Mouse (Mus musculus): ENCODE measurements around the gene Dnajc3. TPM values are rescaled to one million over a fixed set of nuclear protein-coding genes. Genes with fewer than 3 reads are reported as not detected.
A peak's percentile ranks its signal among the peaks of the same experiment; 100 is the strongest.

The Dnajc3 gene
- polyA plus RNA-seq, 2 experiments, result 22.8 to 42.0 TPM

- H3K4me3 ChIP-seq (replicated peaks; ENCODE audit: low read length), result no peak overlapping the region
- ATAC-seq (ENCODE audit: low FRiP score, low read depth) (peak; percentile 40; the same call in 1 of the 2 replicates), DNase-seq (ENCODE audit: low spot score) (peak; percentile 53)
- TF ChIP-seq POLR2A (IDR thresholded peaks at IDR 0.05; ENCODE audit: borderline replicate concordance, extremely low read depth, insufficient read depth, insufficient read length), result no peak
- no peak overlapping the region for H3K4me2 ChIP-seq (replicated peaks; ENCODE audit: low read depth, low read length, severe bottlenecking)
- WGBS, result 68% methylated on average over 29 of the region's 29 CpGs
- H3K36me3 ChIP-seq (ENCODE audit: control insufficient read depth, insufficient read depth, low read length), result peaks cover 66% of the 10 kb centered on the region
- H3K27me3 ChIP-seq (ENCODE audit: control insufficient read depth, insufficient read depth, low read length), result no peaks in the 10 kb centered on the region
- no peak overlapping the region for H3K9ac ChIP-seq (ENCODE audit: low read depth, low read length, severe bottlenecking)
- no peak overlapping the region for H3K27ac ChIP-seq (replicated peaks; ENCODE audit: low read depth, low read length)
- H3K4me1 ChIP-seq (ENCODE audit: control insufficient read depth, insufficient read depth, low read length), result no peaks in the 10 kb centered on the region
- no peaks in the 10 kb centered on the region for H3K9me3 ChIP-seq (ENCODE audit: control insufficient read depth, low read length)
These were observed 27.2 kb upstream of the Dnajc3 start for GRCm38 (mm10) chr14:118910332-118911222.

GRCm38 (mm10) chr14:118911521-118911920 lies 26.3 kb upstream of the Dnajc3 start:
- Histone ChIP-seq H3K27ac (replicated peaks; ENCODE audit: low read depth, low read length) (no peak overlapping the region), H3K9ac (ENCODE audit: low read depth, low read length, severe bottlenecking) (no peak overlapping the region), H3K9me3 (ENCODE audit: control insufficient read depth, low read length) (no peaks in the 10 kb centered on the region), H3K36me3 (ENCODE audit: control insufficient read depth, insufficient read depth, low read length) (peaks cover 67% of the 10 kb centered on the region), H3K4me1 (ENCODE audit: control insufficient read depth, insufficient read depth, low read length) (no peaks in the 10 kb centered on the region), H3K4me2 (replicated peaks; ENCODE audit: low read depth, low read length, severe bottlenecking) (no peak overlapping the region), H3K4me3 (replicated peaks; ENCODE audit: low read length) (no peak overlapping the region), H3K27me3 (ENCODE audit: control insufficient read depth, insufficient read depth, low read length) (no peaks in the 10 kb centered on the region)
- DNase-seq (ENCODE audit: low spot score) (no peak), ATAC-seq (ENCODE audit: low FRiP score, low read depth) (no peak)
- 86% methylated on average over 6 of the region's 6 CpGs for WGBS
- TF ChIP-seq POLR2A (IDR thresholded peaks at IDR 0.05; ENCODE audit: borderline replicate concordance, extremely low read depth, insufficient read depth, insufficient read length), result no peak

GRCm38 (mm10) chr14:118913651-118914050 lies 24.1 kb upstream of the Dnajc3 start:
- no peak overlapping the region for H3K4me3 ChIP-seq (replicated peaks; ENCODE audit: low read length)
- H3K9ac ChIP-seq (ENCODE audit: low read depth, low read length, severe bottlenecking), result no peak overlapping the region
- DNase-seq (ENCODE audit: low spot score) (no peak), ATAC-seq (ENCODE audit: low FRiP score, low read depth) (no peak)
- H3K27ac ChIP-seq (replicated peaks; ENCODE audit: low read depth, low read length), result no peak overlapping the region
- H3K4me2 ChIP-seq (replicated peaks; ENCODE audit: low read depth, low read length, severe bottlenecking), result no peak overlapping the region
- H3K36me3 ChIP-seq (ENCODE audit: control insufficient read depth, insufficient read depth, low read length), result peaks cover 57% of the 10 kb centered on the region
- no peaks in the 10 kb centered on the region for H3K4me1 ChIP-seq (ENCODE audit: control insufficient read depth, insufficient read depth, low read length)
- WGBS, result 69% methylated on average over 5 of the region's 5 CpGs
- no peaks in the 10 kb centered on the region for H3K9me3 ChIP-seq (ENCODE audit: control insufficient read depth, low read length)
- H3K27me3 ChIP-seq (ENCODE audit: control insufficient read depth, insufficient read depth, low read length), result no peaks in the 10 kb centered on the region
- TF ChIP-seq POLR2A (IDR thresholded peaks at IDR 0.05; ENCODE audit: borderline replicate concordance, extremely low read depth, insufficient read depth, insufficient read length), result no peak

- Histone ChIP-seq H3K9ac (ENCODE audit: low read depth, low read length, severe bottlenecking) (no peak overlapping the region), H3K27ac (replicated peaks; ENCODE audit: low read depth, low read length) (no peak overlapping the region), H3K36me3 (ENCODE audit: control insufficient read depth, insufficient read depth, low read length) (peaks cover 26% of the 10 kb centered on the region), H3K9me3 (ENCODE audit: control insufficient read depth, low read length) (no peaks in the 10 kb centered on the region), H3K4me2 (replicated peaks; ENCODE audit: low read depth, low read length, severe bottlenecking) (no peak overlapping the region), H3K4me1 (ENCODE audit: control insufficient read depth, insufficient read depth, low read length) (peaks cover 16% of the 10 kb centered on the region), H3K4me3 (replicated peaks; ENCODE audit: low read length) (no peak overlapping the region), H3K27me3 (ENCODE audit: control insufficient read depth, insufficient read depth, low read length) (peaks cover 11% of the 10 kb centered on the region; the same call in 1 of the 2 replicates)
- no peak for TF ChIP-seq POLR2A (IDR thresholded peaks at IDR 0.05; ENCODE audit: borderline replicate concordance, extremely low read depth, insufficient read depth, insufficient read length)
- 64% methylated on average over 8 of the region's 8 CpGs for WGBS
- no peak for ATAC-seq (ENCODE audit: low FRiP score, low read depth)
- peak; percentile 11 for DNase-seq (ENCODE audit: low spot score)
These were observed 18.8 kb upstream of the Dnajc3 start for GRCm38 (mm10) chr14:118919025-118919424.

GRCm38 (mm10) chr14:118920654-118921053 lies 17.1 kb upstream of the Dnajc3 start:
- no peak overlapping the region for H3K4me3 ChIP-seq (replicated peaks; ENCODE audit: low read length)
- no peak for TF ChIP-seq POLR2A (IDR thresholded peaks at IDR 0.05; ENCODE audit: borderline replicate concordance, extremely low read depth, insufficient read depth, insufficient read length)
- peaks cover 11% of the 10 kb centered on the region; the same call in 1 of the 2 replicates for H3K27me3 ChIP-seq (ENCODE audit: control insufficient read depth, insufficient read depth, low read length)
- H3K36me3 ChIP-seq (ENCODE audit: control insufficient read depth, insufficient read depth, low read length), result peaks cover 17% of the 10 kb centered on the region
- H3K9me3 ChIP-seq (ENCODE audit: control insufficient read depth, low read length), result no peaks in the 10 kb centered on the region
- no peak overlapping the region for H3K4me2 ChIP-seq (replicated peaks; ENCODE audit: low read depth, low read length, severe bottlenecking)
- H3K9ac ChIP-seq (ENCODE audit: low read depth, low read length, severe bottlenecking), result no peak overlapping the region
- WGBS, result 65% methylated on average over 7 of the region's 7 CpGs
- peaks cover 16% of the 10 kb centered on the region for H3K4me1 ChIP-seq (ENCODE audit: control insufficient read depth, insufficient read depth, low read length)
- no peak overlapping the region for H3K27ac ChIP-seq (replicated peaks; ENCODE audit: low read depth, low read length)
- DNase-seq (ENCODE audit: low spot score), result no peak
- no peak for ATAC-seq (ENCODE audit: low FRiP score, low read depth)

All from limb, embryonic 14.5 days (tissue).